Comparison of ENCODE assay signal across 21 mouse cellular contexts in genomic region chr7:135101921-135102320, GRCm38 (mm10).
"Had no signal": no experiment of that assay in that cellular context is flagged by ENCODE, and none has a peak within 500 bp of the region (broad histone marks: within the 10 kb centered on the region; RNA-seq: fewer than 3 reads in every experiment).

No protein-coding gene starts in this region.

- H3K4me3 ChIP-seq: lung, embryonic 15.5 days; megakaryocyte, embryonic 14.5 days; midbrain, embryonic 12.5 days; myocyte; neural tube, embryonic 13.5 days; neural tube, embryonic 15.5 days had no signal

- H3K27ac ChIP-seq: lung, embryonic 15.5 days; macrophage; midbrain, embryonic 12.5 days; neural tube, embryonic 13.5 days; neural tube, embryonic 15.5 days had no signal

- H3K27me3 ChIP-seq: lung, embryonic 15.5 days; megakaryocyte, embryonic 14.5 days; midbrain, embryonic 12.5 days; neural tube, embryonic 13.5 days; neural tube, embryonic 15.5 days had no signal

- H3K9me3 ChIP-seq: lung, embryonic 15.5 days; megakaryocyte, embryonic 14.5 days; midbrain, embryonic 12.5 days; neural tube, embryonic 13.5 days; neural tube, embryonic 15.5 days had no signal

- H3K4me1 ChIP-seq: lung, embryonic 15.5 days; megakaryocyte, embryonic 14.5 days had no signal

- H3K36me3 ChIP-seq: midbrain, embryonic 12.5 days; neural tube, embryonic 13.5 days; neural tube, embryonic 15.5 days had no signal

- DNase-seq: lung, adult 2 months; lung, postnatal 14 days; lung, postnatal 36 days; midbrain, embryonic 14.5 days; retina, postnatal 1 day; right cerebral cortex, adult 18-20 months; right cerebral cortex, postnatal 25 days; right cerebral cortex, postnatal 4 days; spleen, adult 18-20 months; thymus, adult 18-20 months; thymus, postnatal 14 days; thymus, postnatal 36 days had no signal

- ATAC-seq: lung, postnatal 0 days; midbrain, embryonic 16.5 days had no signal
